Mouse (Mus musculus): ENCODE results near the gene Themis. TPM values are rescaled to one million over a fixed set of nuclear protein-coding genes. Genes with fewer than 3 reads are reported as not detected.

Themis gene
- not detected in 2 replicates for polyA plus RNA-seq (2014; fragmentation: Nextera tagmentation; extraction: Ambion mirVana)

DNA sequence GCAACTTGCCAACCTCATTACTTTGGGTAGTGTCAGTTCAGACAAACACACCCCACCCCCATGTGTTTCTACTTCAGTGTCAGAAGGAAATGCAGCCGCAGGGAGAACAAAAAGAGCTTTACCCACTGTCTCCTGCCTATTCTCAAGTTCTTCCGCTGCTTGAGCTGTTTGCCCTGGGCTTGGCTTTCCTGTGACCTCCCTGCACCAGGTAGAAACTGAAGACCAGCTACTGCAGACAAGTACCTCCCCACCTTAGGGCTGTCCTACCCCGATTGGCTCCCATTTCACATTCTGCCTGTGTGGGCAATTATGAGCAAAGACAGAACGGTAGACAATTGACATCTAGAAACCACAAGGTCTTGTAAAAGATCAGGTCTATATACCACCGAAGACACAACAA, at the start of gene Themis:
TSS of gene Themis (plus strand) at position 100 of the 400 bp plus-strand sequence.
- Histone ChIP-seq H3K27ac (ENCODE audit: low read depth, low read length) (no peak within 1 kb of the TSS), H3K4me1 (ENCODE audit: control insufficient read depth, insufficient read depth, low read length) (no peaks in the 10 kb centered on the region), H3K4me2 (ENCODE audit: low read depth, low read length) (no peak within 1 kb of the TSS), H3K9ac (replicated peaks; ENCODE audit: low read depth, low read length) (no peak within 1 kb of the TSS), H3K27me3 (ENCODE audit: control insufficient read depth, insufficient read depth, low read length) (no peaks in the 10 kb centered on the region), H3K36me3 (ENCODE audit: control insufficient read depth, insufficient read depth, low read length) (no peaks in the 10 kb centered on the region), H3K9me3 (ENCODE audit: control insufficient read depth, low read length) (no peaks in the 10 kb centered on the region), H3K4me3 (ENCODE audit: low read depth, low read length) (no peak within 1 kb of the TSS)
- WGBS, result 64% methylated on average over 5 of the region's 5 CpGs
- no peak for ATAC-seq (ENCODE audit: low read depth)

DNA sequence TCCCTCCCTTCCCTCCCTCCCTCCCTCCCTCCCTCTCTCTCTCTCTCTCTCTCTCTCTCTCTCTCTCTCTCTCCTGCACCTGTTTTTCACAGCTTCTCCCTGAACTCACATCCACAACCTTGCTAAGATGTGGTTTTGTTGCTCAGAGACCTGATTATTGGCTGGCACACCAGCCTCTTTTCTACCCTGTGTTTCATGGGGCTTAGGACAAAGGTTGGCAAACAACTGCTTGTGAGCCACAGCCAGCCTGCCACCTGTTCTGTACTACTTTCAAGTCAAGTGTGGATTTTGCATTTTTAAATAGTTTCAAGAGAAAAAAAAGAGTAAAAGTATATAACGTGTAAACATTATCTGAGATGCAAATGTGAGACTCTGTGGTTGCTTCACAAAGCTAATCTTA, 48.7 kb upstream of the Themis start:
- Histone ChIP-seq H3K27me3 (ENCODE audit: control insufficient read depth, insufficient read depth, low read length) (no peaks in the 10 kb centered on the region), H3K4me2 (ENCODE audit: low read depth, low read length) (no peak overlapping the region), H3K4me3 (ENCODE audit: low read depth, low read length) (no peak overlapping the region), H3K9ac (replicated peaks; ENCODE audit: low read depth, low read length) (no peak overlapping the region), H3K27ac (ENCODE audit: low read depth, low read length) (no peak overlapping the region), H3K9me3 (ENCODE audit: control insufficient read depth, low read length) (no peaks in the 10 kb centered on the region), H3K36me3 (ENCODE audit: control insufficient read depth, insufficient read depth, low read length) (no peaks in the 10 kb centered on the region), H3K4me1 (ENCODE audit: control insufficient read depth, insufficient read depth, low read length) (no peaks in the 10 kb centered on the region)
- ATAC-seq (ENCODE audit: low read depth), result no peak
- WGBS, result 89% methylated on average over 1 of the region's 1 CpGs

DNA sequence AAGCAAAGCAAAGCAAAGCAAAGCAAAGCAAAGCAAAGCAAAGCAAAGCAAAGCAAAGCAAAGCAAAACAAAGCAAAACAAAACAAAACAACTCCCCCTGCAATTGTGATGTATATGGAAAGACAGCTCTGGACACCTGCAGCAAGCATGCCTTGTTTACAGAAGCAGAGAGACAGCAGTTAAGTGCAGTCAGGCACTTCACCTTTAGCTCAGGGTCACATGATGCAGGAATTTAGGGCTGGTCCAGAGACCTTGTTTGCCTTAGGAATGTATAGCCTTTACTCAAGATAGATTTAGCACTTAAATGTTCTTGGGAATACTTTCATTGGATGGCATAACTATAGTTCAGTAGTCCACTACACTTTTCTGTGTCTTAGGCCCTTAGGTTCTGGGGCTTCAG, 32.1 kb upstream of the Themis start:
- Histone ChIP-seq H3K4me2 (ENCODE audit: low read depth, low read length) (no peak overlapping the region), H3K4me1 (ENCODE audit: control insufficient read depth, insufficient read depth, low read length) (no peaks in the 10 kb centered on the region), H3K9me3 (ENCODE audit: control insufficient read depth, low read length) (no peaks in the 10 kb centered on the region), H3K9ac (replicated peaks; ENCODE audit: low read depth, low read length) (no peak overlapping the region), H3K4me3 (ENCODE audit: low read depth, low read length) (no peak overlapping the region), H3K27me3 (ENCODE audit: control insufficient read depth, insufficient read depth, low read length) (no peaks in the 10 kb centered on the region), H3K27ac (ENCODE audit: low read depth, low read length) (no peak overlapping the region), H3K36me3 (ENCODE audit: control insufficient read depth, insufficient read depth, low read length) (no peaks in the 10 kb centered on the region)
- ATAC-seq (ENCODE audit: low read depth), result no peak

DNA sequence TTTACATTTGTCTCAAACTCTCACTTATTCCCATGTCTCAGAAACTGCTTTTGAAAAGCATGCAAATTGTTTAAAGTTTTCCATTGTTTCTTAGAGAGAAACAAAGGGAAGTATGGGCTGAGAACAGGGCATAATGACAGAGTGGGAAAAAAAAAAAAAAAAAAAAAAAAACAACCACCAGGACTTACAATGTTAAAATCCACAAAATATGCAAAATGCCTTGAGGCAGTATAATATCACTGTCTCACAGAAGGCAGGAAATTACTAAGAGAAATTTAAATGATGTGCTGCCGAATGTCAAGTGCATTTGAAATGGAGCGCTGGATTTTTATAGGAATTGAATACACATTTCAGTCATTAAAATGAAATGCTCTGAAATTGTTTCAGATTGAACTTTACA, 26.3 kb upstream of the Themis start:
- H3K36me3 ChIP-seq (ENCODE audit: control insufficient read depth, insufficient read depth, low read length), result no peaks in the 10 kb centered on the region
- no peak overlapping the region for H3K27ac ChIP-seq (ENCODE audit: low read depth, low read length)
- ATAC-seq (ENCODE audit: low read depth), result no peak
- no peaks in the 10 kb centered on the region for H3K27me3 ChIP-seq (ENCODE audit: control insufficient read depth, insufficient read depth, low read length)
- no peak overlapping the region for H3K4me2 ChIP-seq (ENCODE audit: low read depth, low read length)
- H3K4me3 ChIP-seq (ENCODE audit: low read depth, low read length), result no peak overlapping the region
- no peaks in the 10 kb centered on the region for H3K9me3 ChIP-seq (ENCODE audit: control insufficient read depth, low read length)
- H3K4me1 ChIP-seq (ENCODE audit: control insufficient read depth, insufficient read depth, low read length), result no peaks in the 10 kb centered on the region
- H3K9ac ChIP-seq (replicated peaks; ENCODE audit: low read depth, low read length), result no peak overlapping the region
- 71% methylated on average over 2 of the region's 2 CpGs for WGBS

DNA sequence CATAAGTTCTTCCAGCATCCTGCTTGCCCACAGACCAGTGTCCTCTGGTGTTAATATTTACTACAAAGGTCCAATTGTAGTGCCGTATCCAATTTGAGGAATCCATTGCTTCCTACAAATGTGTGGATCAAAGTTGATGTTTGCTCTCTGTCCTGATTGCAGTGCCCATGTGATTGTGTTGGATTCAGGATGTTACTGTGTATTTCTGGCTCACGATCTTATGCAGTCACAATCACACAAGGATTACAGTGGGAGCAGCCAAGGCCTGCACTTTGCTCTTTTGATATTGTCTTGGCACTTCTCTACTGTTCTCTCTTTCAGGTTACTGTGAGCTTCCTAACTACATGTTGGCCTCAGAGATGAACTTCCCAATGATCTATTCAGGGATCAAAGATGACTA, 20.3 kb upstream of the Themis start:
- Histone ChIP-seq H3K36me3 (ENCODE audit: control insufficient read depth, insufficient read depth, low read length) (no peaks in the 10 kb centered on the region), H3K27ac (ENCODE audit: low read depth, low read length) (no peak overlapping the region), H3K4me2 (ENCODE audit: low read depth, low read length) (no peak overlapping the region), H3K9ac (replicated peaks; ENCODE audit: low read depth, low read length) (no peak overlapping the region), H3K9me3 (ENCODE audit: control insufficient read depth, low read length) (no peaks in the 10 kb centered on the region), H3K27me3 (ENCODE audit: control insufficient read depth, insufficient read depth, low read length) (no peaks in the 10 kb centered on the region), H3K4me3 (ENCODE audit: low read depth, low read length) (no peak overlapping the region), H3K4me1 (ENCODE audit: control insufficient read depth, insufficient read depth, low read length) (no peaks in the 10 kb centered on the region)
- 95% methylated on average over 2 of the region's 2 CpGs for WGBS
- ATAC-seq (ENCODE audit: low read depth), result no peak

DNA sequence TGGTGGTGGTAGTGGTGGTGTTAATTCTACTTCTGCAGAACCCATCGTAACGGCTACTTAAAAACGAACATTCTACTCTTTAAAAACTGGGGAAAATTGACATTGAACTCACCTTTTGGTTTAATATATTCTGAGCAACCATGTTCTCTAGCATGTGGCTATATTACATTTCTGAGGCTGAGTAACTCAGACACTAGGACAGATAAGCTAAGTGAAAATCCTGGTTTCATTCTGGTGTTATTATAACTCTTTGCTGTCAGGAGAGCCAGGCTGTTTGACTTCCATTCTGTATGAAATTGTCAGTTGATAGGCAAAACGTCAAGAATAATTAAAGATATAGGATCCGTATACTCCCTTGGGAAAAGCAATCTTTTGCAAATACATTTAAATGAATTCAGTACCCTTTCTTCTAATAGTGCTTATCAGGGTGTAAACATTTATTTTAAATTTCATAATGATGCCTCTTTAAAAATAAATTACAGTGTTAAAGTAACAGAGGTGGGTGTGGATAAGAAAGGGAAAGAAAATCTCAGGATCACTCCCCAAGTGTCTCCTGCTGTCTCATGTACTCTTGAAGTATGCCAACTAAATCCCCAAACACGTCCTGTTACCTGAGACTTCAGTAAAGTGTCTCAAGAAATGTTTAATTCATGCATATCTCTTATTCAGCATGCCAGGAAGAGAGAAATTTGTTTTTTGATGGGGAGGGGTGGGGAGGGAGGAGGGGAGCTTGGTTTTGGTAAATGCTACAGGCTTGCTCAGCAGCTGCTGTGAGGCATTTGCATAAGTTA, 18.9 kb upstream of the Themis start:
- no peaks in the 10 kb centered on the region for H3K4me1 ChIP-seq (ENCODE audit: control insufficient read depth, insufficient read depth, low read length)
- H3K27me3 ChIP-seq (ENCODE audit: control insufficient read depth, insufficient read depth, low read length), result no peaks in the 10 kb centered on the region
- no peak overlapping the region for H3K9ac ChIP-seq (replicated peaks; ENCODE audit: low read depth, low read length)
- H3K27ac ChIP-seq (ENCODE audit: low read depth, low read length), result no peak overlapping the region
- WGBS, result 81% methylated on average over 6 of the region's 6 CpGs
- no peaks in the 10 kb centered on the region for H3K9me3 ChIP-seq (ENCODE audit: control insufficient read depth, low read length)
- H3K4me2 ChIP-seq (ENCODE audit: low read depth, low read length), result no peak overlapping the region
- no peak overlapping the region for H3K4me3 ChIP-seq (ENCODE audit: low read depth, low read length)
- no peaks in the 10 kb centered on the region for H3K36me3 ChIP-seq (ENCODE audit: control insufficient read depth, insufficient read depth, low read length)
- no peak for ATAC-seq (ENCODE audit: low read depth)

DNA sequence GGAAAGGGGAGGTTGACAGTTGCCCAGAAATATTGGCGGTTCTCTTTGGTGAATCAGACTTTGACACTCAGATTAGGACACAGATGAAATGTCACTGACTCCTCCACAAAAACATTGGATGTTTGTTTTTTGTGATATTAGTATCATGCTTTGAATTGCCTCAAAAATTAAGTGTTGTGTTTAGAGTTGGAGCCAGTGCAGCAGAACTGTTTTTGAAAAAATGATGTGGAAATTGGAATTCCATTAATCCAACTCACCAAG, 18.3 kb upstream of the Themis start:
- WGBS, result 23% methylated on average over 1 of the region's 1 CpGs
- H3K27ac ChIP-seq (ENCODE audit: low read depth, low read length), result no peak overlapping the region
- no peak for ATAC-seq (ENCODE audit: low read depth)
- no peak overlapping the region for H3K4me2 ChIP-seq (ENCODE audit: low read depth, low read length)
- H3K9ac ChIP-seq (replicated peaks; ENCODE audit: low read depth, low read length), result no peak overlapping the region
- no peaks in the 10 kb centered on the region for H3K36me3 ChIP-seq (ENCODE audit: control insufficient read depth, insufficient read depth, low read length)
- no peaks in the 10 kb centered on the region for H3K4me1 ChIP-seq (ENCODE audit: control insufficient read depth, insufficient read depth, low read length)
- H3K4me3 ChIP-seq (ENCODE audit: low read depth, low read length), result no peak overlapping the region
- no peaks in the 10 kb centered on the region for H3K27me3 ChIP-seq (ENCODE audit: control insufficient read depth, insufficient read depth, low read length)
- H3K9me3 ChIP-seq (ENCODE audit: control insufficient read depth, low read length), result no peaks in the 10 kb centered on the region

DNA sequence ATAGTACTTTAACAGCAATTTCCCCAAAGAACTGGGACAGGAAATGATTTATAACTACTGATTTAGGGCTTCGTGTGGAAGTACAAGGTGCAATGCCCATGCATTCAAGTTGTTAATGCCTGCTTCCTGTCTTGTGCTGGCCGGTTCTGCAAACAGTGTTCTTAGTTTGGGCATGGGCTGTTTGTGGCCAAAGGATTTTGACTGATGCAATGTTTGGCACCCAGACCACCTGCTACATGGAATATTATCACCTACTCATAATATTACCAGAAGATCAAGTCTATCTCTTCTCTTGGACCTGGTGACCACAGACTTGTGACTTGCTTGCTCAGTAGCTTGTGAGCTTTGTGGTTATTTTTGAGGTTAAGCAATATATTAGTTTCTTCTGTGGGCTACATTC, 16.2 kb upstream of the Themis start:
- H3K4me3 ChIP-seq (ENCODE audit: low read depth, low read length), result no peak overlapping the region
- no peaks in the 10 kb centered on the region for H3K27me3 ChIP-seq (ENCODE audit: control insufficient read depth, insufficient read depth, low read length)
- H3K9me3 ChIP-seq (ENCODE audit: control insufficient read depth, low read length), result no peaks in the 10 kb centered on the region
- WGBS, result 88% methylated on average over 2 of the region's 2 CpGs
- H3K9ac ChIP-seq (replicated peaks; ENCODE audit: low read depth, low read length), result no peak overlapping the region
- ATAC-seq (ENCODE audit: low read depth), result no peak
- H3K4me1 ChIP-seq (ENCODE audit: control insufficient read depth, insufficient read depth, low read length), result no peaks in the 10 kb centered on the region
- no peaks in the 10 kb centered on the region for H3K36me3 ChIP-seq (ENCODE audit: control insufficient read depth, insufficient read depth, low read length)
- no peak overlapping the region for H3K27ac ChIP-seq (ENCODE audit: low read depth, low read length)
- H3K4me2 ChIP-seq (ENCODE audit: low read depth, low read length), result no peak overlapping the region

DNA sequence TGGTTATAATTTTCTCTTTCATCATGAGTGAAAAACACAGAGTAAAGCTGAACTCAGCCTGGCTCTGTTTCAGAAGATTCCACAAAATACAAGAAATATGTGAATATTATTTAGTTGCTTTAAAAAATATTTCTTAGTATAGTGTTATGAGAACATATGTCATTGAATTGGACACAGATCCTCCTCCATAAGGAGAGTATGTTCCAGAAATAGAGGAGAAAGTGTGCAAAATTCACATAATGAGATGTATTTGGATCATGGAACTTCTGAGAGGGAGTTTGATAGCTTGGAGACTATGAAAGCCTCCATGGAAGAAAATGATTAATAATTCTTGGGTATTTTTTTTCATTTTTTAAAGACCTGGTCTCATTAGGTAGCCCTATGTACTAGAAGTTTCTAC, 13.4 kb upstream of the Themis start:
- no peak for ATAC-seq (ENCODE audit: low read depth)
- no peak overlapping the region for H3K9ac ChIP-seq (replicated peaks; ENCODE audit: low read depth, low read length)

More for the DNA sequence above, 13.4 kb upstream of the Themis start:
- H3K4me3 ChIP-seq (ENCODE audit: low read depth, low read length), result no peak overlapping the region
- no peaks in the 10 kb centered on the region for H3K9me3 ChIP-seq (ENCODE audit: control insufficient read depth, low read length)
- no peaks in the 10 kb centered on the region for H3K27me3 ChIP-seq (ENCODE audit: control insufficient read depth, insufficient read depth, low read length)
- no peak overlapping the region for H3K27ac ChIP-seq (ENCODE audit: low read depth, low read length)
- no peaks in the 10 kb centered on the region for H3K4me1 ChIP-seq (ENCODE audit: control insufficient read depth, insufficient read depth, low read length)
- no peak overlapping the region for H3K4me2 ChIP-seq (ENCODE audit: low read depth, low read length)
- H3K36me3 ChIP-seq (ENCODE audit: control insufficient read depth, insufficient read depth, low read length), result no peaks in the 10 kb centered on the region

Data from neural tube, embryonic 14.5 days (tissue).